25 mouse cellular contexts compared by ENCODE assay signal in genomic region chr2:28613599-28613998, GRCm38 (mm10). TPM values are rescaled to one million over a fixed set of nuclear protein-coding genes. Genes with fewer than 3 reads are reported as not detected.
"Had no signal": no experiment of that assay in that cellular context is flagged by ENCODE, and none has a peak within 500 bp of the region (broad histone marks: within the 10 kb centered on the region; RNA-seq: fewer than 3 reads in every experiment).

No protein-coding gene starts in this region.

- H3K9ac ChIP-seq: limb, embryonic 12.5 days; limb, embryonic 15.5 days; lung, embryonic 15.5 days; midbrain, embryonic 12.5 days; midbrain, embryonic 15.5 days; neural tube, embryonic 12.5 days; neural tube, embryonic 15.5 days; stomach, embryonic 15.5 days had no signal

- H3K4me2 ChIP-seq: limb, embryonic 12.5 days; limb, embryonic 15.5 days; lung, embryonic 15.5 days; midbrain, embryonic 12.5 days; midbrain, embryonic 15.5 days; neural tube, embryonic 12.5 days; neural tube, embryonic 15.5 days; stomach, embryonic 15.5 days had no signal

- H3K4me1 ChIP-seq: limb, embryonic 12.5 days; limb, embryonic 15.5 days; lung, embryonic 15.5 days; midbrain, embryonic 12.5 days; midbrain, embryonic 15.5 days; neural tube, embryonic 12.5 days; neural tube, embryonic 15.5 days; stomach, embryonic 15.5 days had no signal

- H3K27ac ChIP-seq: limb, embryonic 12.5 days; limb, embryonic 15.5 days; lung, embryonic 15.5 days; midbrain, embryonic 12.5 days; midbrain, embryonic 15.5 days; neural tube, embryonic 12.5 days; neural tube, embryonic 15.5 days; stomach, embryonic 15.5 days had no signal

- ATAC-seq: midbrain, embryonic 15.5 days had no signal

- H3K27me3 ChIP-seq: limb, embryonic 15.5 days; lung, embryonic 15.5 days; midbrain, embryonic 15.5 days; neural tube, embryonic 12.5 days; neural tube, embryonic 15.5 days; stomach, embryonic 15.5 days had no signal

- H3K9me3 ChIP-seq: limb, embryonic 12.5 days; limb, embryonic 15.5 days; lung, embryonic 15.5 days; midbrain, embryonic 12.5 days; midbrain, embryonic 15.5 days; neural tube, embryonic 12.5 days; neural tube, embryonic 15.5 days; stomach, embryonic 15.5 days had no signal

- H3K36me3 ChIP-seq: limb, embryonic 12.5 days; limb, embryonic 15.5 days; lung, embryonic 15.5 days; midbrain, embryonic 12.5 days; midbrain, embryonic 15.5 days; neural tube, embryonic 12.5 days; neural tube, embryonic 15.5 days; stomach, embryonic 15.5 days had no signal

- DNase-seq: kidney, adult 18-20 months; kidney, adult 9 months; kidney, postnatal 14 days; kidney, postnatal 4 days; left cerebral cortex, postnatal 4 days; lung, adult 18-20 months; lung, postnatal 10 days; lung, postnatal 36 days; right cerebral cortex, adult 18-20 months; right cerebral cortex, postnatal 25 days; spleen, adult 18-20 months; thymus, postnatal 36 days had no signal

- H3K4me3 ChIP-seq: limb, embryonic 12.5 days; limb, embryonic 15.5 days; lung, embryonic 15.5 days; midbrain, embryonic 12.5 days; midbrain, embryonic 15.5 days; neural tube, embryonic 12.5 days; neural tube, embryonic 15.5 days; stomach, embryonic 15.5 days had no signal

RNA-seq across cellular contexts. Expression of gene Gfi1b, which starts 8.2 kb away (rescaled TPM):
- total RNA-seq: layer of hippocampus, adult 18-20 months; layer of hippocampus, postnatal 14 days; left cerebral cortex, adult 8-10 months; left cerebral cortex, postnatal 14 days; left cerebral cortex, postnatal 4 days had no signal
- polyA plus RNA-seq: midbrain, embryonic 15.5 days; neural tube, embryonic 15.5 days had no signal

RNA-seq across cellular contexts. Expression of gene Cel, which starts 50.4 kb away (rescaled TPM):
- total RNA-seq: layer of hippocampus, adult 18-20 months; layer of hippocampus, postnatal 14 days; left cerebral cortex, adult 8-10 months; left cerebral cortex, postnatal 14 days; left cerebral cortex, postnatal 4 days had no signal
- polyA plus RNA-seq: kidney, embryonic 16.5 days; limb, embryonic 12.5 days; limb, embryonic 15.5 days; lung, embryonic 15.5 days; midbrain, embryonic 12.5 days; neural tube, embryonic 12.5 days had no signal
